Mouse (Mus musculus) heart, adult 2 months (tissue): ENCODE results near the gene Cdh5. TPM values are rescaled to one million over a fixed set of nuclear protein-coding genes. Genes with fewer than 3 reads are reported as not detected.
"Not testable (repeated sequence)": the region's sequence is repeated elsewhere in the genome, so short reads cannot be mapped to it uniquely, and the experiment has no call there.

Experiments used
- DNase-seq, 2 experiments: peaks; one replicate each; pipeline ENCODE4 v3.0.0; 2021
- H3K27ac ChIP-seq: fragments of 200-600 bp; 2 replicates; pipeline ENCODE4 v1.8.1; 2022
- H3K27me3 ChIP-seq: fragments of 200-500 bp; 2 replicates; pipeline ENCODE4 v1.6.1; 2012; ENCODE audit warnings: mild to moderate bottlenecking, low read length, inconsistent platforms, mixed read lengths; ENCODE audit not compliant: control insufficient read depth, insufficient read depth
- H3K36me3 ChIP-seq: fragments of 200-500 bp; 2 replicates; pipeline ENCODE4 v1.6.1; 2012; ENCODE audit warnings: low read length, inconsistent platforms; ENCODE audit not compliant: control insufficient read depth, insufficient read depth
- H3K4me1 ChIP-seq: fragments of 200-500 bp; 2 replicates; pipeline ENCODE4 v1.6.1; 2011; ENCODE audit warnings: low read length; ENCODE audit not compliant: control insufficient read depth, insufficient read depth
- H3K4me3 ChIP-seq: fragments of 200-600 bp; 2 replicates; pipeline ENCODE4 v1.8.1; 2022
- H3K79me2 ChIP-seq: fragments of 200-500 bp; replicated peaks from 2 replicates; pipeline ENCODE4 v1.6.1; 2012; ENCODE audit warnings: mild to moderate bottlenecking, inconsistent platforms, low read length, moderate library complexity, mixed read lengths; ENCODE audit not compliant: control insufficient read depth, insufficient read depth
- H3K9ac ChIP-seq: fragments of 200-500 bp; 2 replicates; pipeline ENCODE4 v1.6.1; 2012; ENCODE audit warnings: low read depth, mild to moderate bottlenecking, control low read depth, inconsistent platforms, low read length, mixed read lengths
- CTCF ChIP-seq: fragments of 200-600 bp; IDR thresholded peaks from 2 replicates; pipeline ENCODE4 v1.8.1; 2022; ENCODE audit warnings: antibody characterized with exemption, mild to moderate bottlenecking, moderate library complexity
- EP300 ChIP-seq: fragments of 200-500 bp; IDR thresholded peaks from 2 replicates; pipeline ENCODE4 v1.6.1; 2011; ENCODE audit warnings: low read depth, low read length, control low read depth; ENCODE audit not compliant: insufficient read depth
- POLR2A ChIP-seq: fragments of 200-500 bp; IDR thresholded peaks from 2 replicates; pipeline ENCODE4 v1.6.1; 2011; ENCODE audit warnings: mild to moderate bottlenecking, low read depth, low read length, control low read depth; ENCODE audit not compliant: insufficient read depth
- WGBS: fragments of 180-500 bp; shearing (Covaris S2); methylation state at CpG from one replicate; pipeline ENCODE4 v1.1.7; 2018; 5-methylcytosine and 5-hydroxymethylcytosine counted together
- intact Hi-C: fragments of 180-260 bp; cut with DNase I; formaldehyde crosslinking; loops from one replicate; pipeline ENCODE4 v1.15.1; 2025
- polyA plus RNA-seq: library from polyadenylated mRNA; depleted of rRNA; stranded (reverse); fragments of >200 nt; gene quantifications from 2 replicates; pipeline ENCODE4 v1.2.3, GENCODE M21; 2012
- total RNA-seq, 2 experiments: library from RNA; stranded (reverse); gene quantifications; 2 replicates each; pipeline ENCODE4 v1.2.3; 2021

Cdh5 gene
- total and polyA plus RNA-seq, 3 experiments, result 112 to 115 (median 113) TPM

- 97% methylated on average over 6 of the region's 6 CpGs for WGBS
- intact Hi-C loops, result no loop called here
- TF ChIP-seq EP300 (no peak), POLR2A (no peak), CTCF (no peak)
Observed at GRCm38 (mm10) chr8:104075079-104075478, 26.3 kb upstream of the Cdh5 start.

GRCm38 (mm10) chr8:104076541-104077412, 24.6 kb upstream of the Cdh5 start:
- intact Hi-C loops, result no loop called here
- Histone ChIP-seq H3K27me3 (no peaks in the 10 kb centered on the region), H3K27ac (no peak overlapping the region), H3K9ac (no peak overlapping the region), H3K4me3 (no peak overlapping the region), H3K4me1 (peaks cover 2% of the 10 kb centered on the region; the same call in 1 of the 2 replicates), H3K36me3 (no peaks in the 10 kb centered on the region), H3K79me2 (no peaks in the 10 kb centered on the region)
- no peak for DNase-seq
- TF ChIP-seq CTCF (peak; percentile 87), EP300 (no peak), POLR2A (no peak)
- 18% methylated on average over 8 of the region's 8 CpGs for WGBS

More at GRCm38 (mm10) chr8:104075079-104075478, 26.3 kb upstream of the Cdh5 start:
- Histone ChIP-seq H3K27me3 (no peaks in the 10 kb centered on the region), H3K9ac (no peak overlapping the region), H3K4me1 (peaks cover 2% of the 10 kb centered on the region; the same call in 1 of the 2 replicates), H3K4me3 (no peak overlapping the region), H3K27ac (no peak overlapping the region), H3K79me2 (no peaks in the 10 kb centered on the region), H3K36me3 (no peaks in the 10 kb centered on the region)
- DNase-seq, result no peak

- no peaks in the 10 kb centered on the region for H3K79me2 ChIP-seq
- no peak overlapping the region for H3K9ac ChIP-seq
- no peak overlapping the region for H3K27ac ChIP-seq
- peaks cover 2% of the 10 kb centered on the region; the same call in 1 of the 2 replicates for H3K4me1 ChIP-seq
- H3K36me3 ChIP-seq, result no peaks in the 10 kb centered on the region
- no peak for TF ChIP-seq EP300
- no peak for TF ChIP-seq CTCF
- TF ChIP-seq POLR2A, result no peak
- 26% methylated on average over 7 of the region's 7 CpGs for WGBS
- H3K4me3 ChIP-seq, result no peak overlapping the region
- intact Hi-C loops, result no loop called here
- H3K27me3 ChIP-seq, result no peaks in the 10 kb centered on the region
- no peak for DNase-seq
Observed at GRCm38 (mm10) chr8:104078091-104078490, 23.3 kb upstream of the Cdh5 start.

GRCm38 (mm10) chr8:104085281-104085680, 16.1 kb upstream of the Cdh5 start:
- intact Hi-C loops, result no loop called here
- no peaks in the 10 kb centered on the region for H3K27me3 ChIP-seq
- DNase-seq, result peak in 1 of 2 experiments; percentile 40
- WGBS, result 57% methylated on average over 10 of the region's 10 CpGs
- no peaks in the 10 kb centered on the region for H3K4me1 ChIP-seq
- no peak for TF ChIP-seq EP300
- peak; percentile 67 for TF ChIP-seq CTCF
- no peak for TF ChIP-seq POLR2A
- H3K4me3 ChIP-seq, result no peak overlapping the region
- H3K9ac ChIP-seq, result no peak overlapping the region
- no peaks in the 10 kb centered on the region for H3K36me3 ChIP-seq
- no peaks in the 10 kb centered on the region for H3K79me2 ChIP-seq
- H3K27ac ChIP-seq, result no peak overlapping the region

GRCm38 (mm10) chr8:104086615-104087014, 14.8 kb upstream of the Cdh5 start:
- no peak for TF ChIP-seq POLR2A
- TF ChIP-seq CTCF, result peak; percentile 35
- no peak for TF ChIP-seq EP300
- Histone ChIP-seq H3K79me2 (no peaks in the 10 kb centered on the region), H3K36me3 (no peaks in the 10 kb centered on the region), H3K4me1 (no peaks in the 10 kb centered on the region), H3K27me3 (no peaks in the 10 kb centered on the region), H3K9ac (no peak overlapping the region), H3K27ac (no peak overlapping the region), H3K4me3 (no peak overlapping the region)
- no peak for DNase-seq
- intact Hi-C loops, result no loop called here
- 72% methylated on average over 2 of the region's 2 CpGs for WGBS

- Histone ChIP-seq H3K4me1 (no peaks in the 10 kb centered on the region), H3K4me3 (no peak overlapping the region), H3K36me3 (no peaks in the 10 kb centered on the region), H3K9ac (no peak overlapping the region), H3K27ac (no peak overlapping the region), H3K79me2 (no peaks in the 10 kb centered on the region), H3K27me3 (no peaks in the 10 kb centered on the region)
- TF ChIP-seq CTCF, result no peak
- TF ChIP-seq EP300, result no peak
- no peak for TF ChIP-seq POLR2A
- peak in 1 of 2 experiments; percentile 10 for DNase-seq
- 39% methylated on average over 1 of the region's 1 CpGs for WGBS
- intact Hi-C loops, result no loop called here
Observed at GRCm38 (mm10) chr8:104087091-104087490, 14.3 kb upstream of the Cdh5 start.

- H3K27me3 ChIP-seq, H3K36me3 ChIP-seq, intact Hi-C loops, DNase-seq, H3K9ac ChIP-seq, H3K79me2 ChIP-seq, H3K4me1 ChIP-seq, H3K4me3 ChIP-seq, H3K27ac ChIP-seq: not testable (repeated sequence)
Observed at GRCm38 (mm10) chr8:104087878-104088277, 13.5 kb upstream of the Cdh5 start.
